Mouse (Mus musculus) adrenal gland, adult 18-20 months (tissue): ENCODE results near the gene Tcf20. TPM values are rescaled to one million over a fixed set of nuclear protein-coding genes. Genes with fewer than 3 reads are reported as not detected.
A peak's percentile ranks its signal among the peaks of the same experiment; 100 is the strongest.

Source experiments
- DNase-seq, 2 experiments: peaks; one replicate each; pipeline ENCODE4 v3.0.0; 2021 to 2022; ENCODE audit warnings: low spot score in 2 of 2
- total RNA-seq, 2 experiments: library from RNA; stranded (reverse); gene quantifications; 1 replicate in 1 of 2; 2 replicates in 1 of 2; pipeline ENCODE4 v1.2.3; 2021

Tcf20 gene
- total RNA-seq, 2 experiments from 2014 or later = 84.4 to 91.1 TPM

GRCm38 (mm10) chr15:82960786-82961561 lies 26.7 kb downstream of the Tcf20 start:
- DNase-seq = no peak

GRCm38 (mm10) chr15:82959151-82959550 lies 28.5 kb downstream of the Tcf20 start:
- DNase-seq = no peak

DNA sequence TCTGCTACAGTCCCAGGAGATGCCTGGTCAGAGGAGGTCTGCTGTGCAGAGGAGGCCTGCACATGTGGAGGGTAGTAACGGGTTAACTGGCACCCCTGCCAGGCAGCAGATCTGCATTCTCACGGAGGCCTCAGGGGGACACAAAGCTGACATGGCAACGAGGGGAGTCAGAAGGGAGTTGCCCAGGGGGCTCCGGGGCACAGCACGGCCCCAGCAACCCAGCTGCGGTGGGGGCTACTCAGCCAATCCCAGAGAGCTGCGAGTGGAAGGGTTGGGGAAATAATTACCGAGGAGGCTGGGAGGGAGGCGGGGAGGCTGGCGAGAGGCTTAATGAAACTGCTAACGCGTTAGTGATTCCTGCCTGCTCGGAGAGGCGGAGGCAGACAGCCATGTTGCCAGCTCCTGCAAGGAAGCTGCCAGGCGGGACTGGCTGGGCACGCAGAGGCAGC lies 29.4 kb downstream of the Tcf20 start:
- no peak for DNase-seq

DNA sequence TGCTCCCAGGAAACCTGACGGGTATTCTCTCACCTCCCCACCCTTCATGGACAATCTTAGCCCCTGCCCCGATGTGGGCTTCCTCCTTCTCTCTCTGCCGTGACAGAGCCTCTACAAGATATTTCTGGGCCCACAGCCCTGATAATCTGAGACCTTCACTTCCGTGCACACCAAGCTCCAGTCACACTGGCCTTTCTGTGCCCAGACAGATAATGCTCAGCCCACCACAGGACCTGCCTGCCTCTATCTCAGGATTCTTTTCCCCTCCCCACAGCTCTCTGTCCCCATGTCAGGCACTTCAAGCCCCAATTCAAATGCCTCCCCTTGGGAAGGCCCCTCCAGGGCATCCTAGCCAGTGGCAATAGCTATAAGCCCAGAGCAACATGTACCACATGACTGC lies 31.0 kb downstream of the Tcf20 start:
- DNase-seq = no peak

DNA sequence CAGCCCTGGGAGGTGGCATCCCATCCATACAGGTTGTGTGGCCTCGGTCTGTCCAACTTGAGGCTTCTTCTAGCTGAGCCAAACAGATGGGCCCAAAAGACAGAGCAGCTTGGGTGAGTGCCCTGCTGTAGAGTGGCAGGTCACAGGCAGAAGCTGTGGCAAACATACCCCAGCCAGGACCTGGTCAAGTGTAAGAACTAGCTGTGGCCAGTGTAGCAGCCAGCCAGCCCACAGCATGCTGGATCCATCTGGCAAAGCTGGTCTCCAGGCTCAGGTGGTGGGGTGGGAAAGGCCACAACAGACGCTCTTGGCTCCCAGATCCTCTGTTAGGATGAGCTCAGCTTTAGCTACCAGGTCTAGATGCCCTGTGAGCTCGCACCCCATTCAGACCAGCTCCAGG lies 31.4 kb downstream of the Tcf20 start:
- DNase-seq = no peak

- DNase-seq = no peak
These were observed 32.4 kb downstream of the Tcf20 start for GRCm38 (mm10) chr15:82955286-82955685.

DNA sequence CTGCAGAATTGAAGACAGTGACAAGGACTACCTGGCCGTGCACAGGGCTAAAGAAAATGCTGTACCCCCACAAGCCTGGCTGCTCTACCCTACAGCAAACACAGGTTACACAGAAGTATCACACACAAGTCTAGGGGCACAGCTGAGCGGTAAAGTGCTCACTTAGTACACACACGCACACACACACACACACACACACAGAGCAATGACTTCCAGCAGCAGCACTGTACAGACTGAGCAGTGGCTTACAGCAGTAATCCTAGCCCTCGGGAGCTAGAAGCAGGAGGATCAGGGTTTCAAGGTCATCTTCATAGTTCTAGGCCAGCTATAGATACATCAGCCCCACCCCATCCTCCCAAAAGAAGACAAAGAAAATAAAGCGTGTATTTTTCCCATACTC lies 33.6 kb downstream of the Tcf20 start:
- no peak for DNase-seq

DNA sequence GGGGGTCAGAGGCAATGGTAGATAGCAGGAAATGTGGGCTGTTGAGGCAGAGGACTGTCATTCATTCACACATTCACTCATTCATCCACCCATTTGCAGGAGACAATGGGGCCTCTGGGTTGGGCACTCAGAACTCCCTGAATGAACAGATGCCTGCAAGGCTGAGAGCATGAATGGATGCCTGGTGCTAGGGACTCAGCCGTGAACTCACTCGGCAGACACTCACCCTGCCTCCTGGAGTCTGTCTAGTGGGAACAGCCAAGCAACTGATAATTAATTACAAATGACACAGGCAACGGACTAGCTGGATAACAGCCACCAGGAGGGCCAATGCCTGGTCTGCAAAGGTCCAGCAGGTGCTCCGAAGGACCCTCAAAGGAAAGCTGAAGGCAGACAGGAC lies 34.6 kb downstream of the Tcf20 start:
- DNase-seq = no peak

GRCm38 (mm10) chr15:82952292-82952705 lies 35.4 kb downstream of the Tcf20 start:
- DNase-seq = no peak

DNA sequence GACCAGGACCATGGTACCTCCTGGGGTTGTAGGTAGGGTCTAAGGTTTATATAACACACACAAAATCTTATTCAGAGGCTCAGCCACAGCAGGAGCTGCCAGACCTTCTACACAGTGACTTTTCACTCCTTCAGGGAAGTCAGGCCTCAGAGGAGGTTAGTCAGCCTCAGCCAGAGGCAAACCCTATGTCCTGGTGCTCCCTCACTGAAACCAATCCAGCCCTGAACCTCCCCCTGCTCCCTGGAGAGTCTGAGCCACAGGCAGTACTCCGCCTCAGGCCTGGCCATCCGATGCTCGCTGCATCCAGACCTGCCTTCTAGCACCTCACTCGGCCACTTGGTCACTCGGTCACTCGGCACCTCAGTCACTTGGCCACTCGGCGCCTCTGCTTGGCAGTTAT lies 37.4 kb downstream of the Tcf20 start:
- DNase-seq = no peak

GRCm38 (mm10) chr15:82947431-82947830 lies 40.2 kb downstream of the Tcf20 start:
- DNase-seq = no peak

- DNase-seq = no peak
These were observed 43.0 kb downstream of the Tcf20 start for GRCm38 (mm10) chr15:82944479-82945195.

DNA sequence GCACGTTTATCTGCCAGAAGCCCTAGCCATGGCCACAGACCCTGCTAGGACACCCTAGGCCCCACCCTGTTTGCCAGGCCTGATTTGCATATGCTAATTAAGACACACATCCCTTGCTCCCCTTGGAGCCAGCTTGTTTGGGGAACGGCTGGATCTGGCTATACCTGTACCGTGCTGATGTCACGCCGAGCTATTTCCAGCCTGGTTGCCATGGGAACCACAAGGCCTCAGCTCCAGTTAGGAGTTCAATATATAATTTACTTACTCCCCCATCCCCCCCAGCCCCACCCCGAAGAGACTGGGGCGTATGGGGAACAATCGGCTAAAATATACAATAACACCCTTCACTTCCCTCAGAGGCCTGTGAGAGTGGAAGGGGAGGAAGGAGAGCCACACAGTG lies 45.9 kb downstream of the Tcf20 start:
- DNase-seq = no peak

DNA sequence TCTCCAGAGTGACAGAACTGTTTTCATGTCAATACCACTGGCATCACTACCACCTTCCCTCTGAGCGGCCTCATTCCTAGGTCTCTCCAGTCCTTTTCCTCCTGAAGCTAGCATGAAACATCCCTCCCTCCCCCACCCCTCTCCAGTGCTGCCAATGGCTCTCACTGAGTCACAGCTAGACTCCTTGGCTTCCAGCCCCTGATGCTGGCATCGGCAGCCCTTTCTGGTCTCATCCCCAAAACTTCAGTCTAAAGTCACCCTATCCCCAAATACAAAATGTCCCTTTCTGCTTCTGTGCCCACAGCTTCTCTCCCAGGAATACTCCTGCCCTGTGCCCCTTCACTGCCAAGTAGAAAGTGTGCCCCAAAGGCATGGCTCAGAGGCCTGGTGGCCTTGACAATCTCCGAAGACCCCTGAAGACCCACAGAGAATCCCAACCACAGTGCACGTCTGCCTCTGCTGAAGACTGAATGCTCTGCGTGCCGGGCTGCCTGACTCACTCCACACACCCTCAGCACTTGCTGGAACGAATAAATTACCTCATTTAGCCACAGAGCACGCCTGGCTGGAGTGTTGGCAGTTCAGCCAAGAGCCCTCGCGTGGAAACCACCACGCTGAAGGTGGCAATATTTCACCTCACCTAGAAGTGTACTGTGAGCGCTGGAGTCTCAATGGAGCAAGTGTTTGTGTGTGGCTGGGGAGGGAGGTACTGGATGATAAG lies 47.0 kb downstream of the Tcf20 start:
- no peak for DNase-seq

DNA sequence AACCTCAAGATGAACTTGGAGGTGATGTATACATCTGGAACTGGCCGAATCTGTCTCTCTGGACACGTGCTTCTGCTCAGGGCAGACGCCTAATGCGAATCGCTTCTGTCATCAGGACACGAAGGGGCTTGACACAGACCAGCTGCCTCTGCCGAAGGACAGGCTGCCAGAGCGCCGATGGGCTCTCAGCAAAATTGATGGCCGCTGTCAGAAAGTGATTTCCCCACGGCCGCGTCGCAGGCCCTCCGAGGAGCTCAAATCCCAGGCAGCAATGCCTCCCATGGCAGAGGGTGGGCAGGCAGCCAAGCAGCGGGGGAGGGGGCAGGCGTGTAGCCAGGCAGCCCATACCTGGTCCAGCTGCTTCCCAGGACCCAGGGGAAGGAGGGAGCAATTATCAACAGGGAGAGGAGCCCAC lies 49.5 kb downstream of the Tcf20 start:
- DNase-seq = peak; percentile 57 to 60

- no peak for DNase-seq
These were observed 50.2 kb downstream of the Tcf20 start for GRCm38 (mm10) chr15:82937428-82937992.

DNA sequence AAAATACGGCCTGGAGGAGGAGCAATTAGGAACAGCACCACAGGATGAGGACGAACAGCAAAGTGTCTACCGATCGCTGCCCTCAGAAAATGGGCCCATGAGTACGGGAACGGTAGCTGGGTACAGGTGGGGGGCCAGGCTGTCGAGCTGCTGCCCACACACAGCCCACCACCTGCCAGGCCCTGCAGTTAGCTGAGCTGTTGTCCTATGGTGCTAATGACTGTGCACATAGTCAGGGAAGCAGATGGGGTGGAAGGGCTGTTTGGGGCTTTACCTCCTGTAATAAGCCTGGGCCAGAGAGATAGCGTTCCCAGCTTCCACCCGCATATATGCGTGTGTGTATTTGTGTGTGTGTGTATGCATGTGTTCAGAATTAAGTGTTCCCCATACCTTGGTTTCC lies 52.7 kb downstream of the Tcf20 start:
- DNase-seq = no peak

- DNase-seq = no peak
These were observed 54.6 kb downstream of the Tcf20 start for GRCm38 (mm10) chr15:82932936-82933650.

DNA sequence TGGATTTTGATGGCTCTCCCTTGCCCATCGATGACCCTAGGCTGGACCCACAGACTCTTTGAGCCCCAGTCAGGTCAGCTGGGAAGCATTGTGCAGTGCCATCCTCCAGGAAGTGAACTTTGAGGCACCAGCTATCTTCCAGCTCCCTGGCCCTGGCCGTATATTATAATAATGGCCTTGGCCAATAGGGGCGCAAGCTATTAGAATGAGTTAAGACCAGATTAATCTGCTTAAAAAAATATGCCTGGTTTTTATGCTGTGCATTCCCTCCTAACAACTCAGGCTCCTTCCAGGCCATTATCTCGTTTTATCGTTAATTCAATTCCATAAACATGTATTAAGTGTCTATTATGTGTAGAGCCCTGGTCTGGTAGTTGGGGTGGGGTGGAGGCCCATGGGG lies 56.2 kb downstream of the Tcf20 start:
- no peak for DNase-seq

GRCm38 (mm10) chr15:82929595-82929994 lies 58.1 kb downstream of the Tcf20 start:
- DNase-seq = no peak

- DNase-seq = no peak
These were observed 58.8 kb downstream of the Tcf20 start for GRCm38 (mm10) chr15:82928844-82929243.
